Comparison of ENCODE assay signal across 17 mouse cellular contexts in the genomic region with DNA sequence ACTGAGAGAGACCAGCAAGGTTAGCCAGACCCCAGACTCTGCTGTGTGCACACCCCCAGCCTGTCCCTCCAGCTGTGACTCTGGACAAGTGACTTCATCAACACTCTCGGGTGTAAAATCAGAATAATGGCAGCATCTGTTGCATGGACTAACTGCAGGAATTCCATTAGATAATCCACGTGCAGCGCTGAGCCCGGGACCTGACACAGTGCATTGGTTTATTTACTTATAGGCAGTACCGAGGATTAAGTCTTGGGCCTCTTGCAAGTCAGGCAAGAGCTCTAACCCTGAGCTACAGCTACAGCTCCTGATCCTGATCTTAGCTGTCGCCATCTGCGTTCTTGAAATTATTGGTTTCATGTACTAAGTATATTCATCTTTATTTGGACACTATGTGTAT. TPM values are rescaled to one million over a fixed set of nuclear protein-coding genes. Genes with fewer than 3 reads are reported as not detected.
DNase-seq lines count a peak whose midpoint lies in the region; ATAC-seq and TF ChIP-seq lines count a peak whose summit lies in the region.
"Had no signal": no experiment of that assay in that cellular context is flagged by ENCODE, and none has a peak within 500 bp of the region (broad histone marks: within the 10 kb centered on the region; RNA-seq: fewer than 3 reads in every experiment).

No protein-coding gene starts in this region.

- H3K4me2 ChIP-seq in midbrain, postnatal 0 days (ENCODE audit: low read depth, low read length, poor library complexity, severe bottlenecking): no peak overlapping the region
- no peak overlapping the region for H3K4me2 ChIP-seq in midbrain, embryonic 13.5 days (replicated peaks)
- H3K4me2 ChIP-seq: hindbrain, embryonic 14.5 days; intestine, embryonic 15.5 days; limb, embryonic 13.5 days; neural tube, embryonic 15.5 days had no signal

- no peak overlapping the region for H3K4me3 ChIP-seq in midbrain, embryonic 10.5 days
- H3K4me3 ChIP-seq in midbrain, postnatal 0 days (ENCODE audit: low read depth, low read length): no peak overlapping the region
- no peak overlapping the region for H3K4me3 ChIP-seq in midbrain, embryonic 13.5 days (replicated peaks)
- H3K4me3 ChIP-seq: intestine, embryonic 15.5 days; limb, embryonic 13.5 days; neural tube, embryonic 15.5 days had no signal

- H3K9ac ChIP-seq in midbrain, postnatal 0 days (replicated peaks; ENCODE audit: low read length, poor library complexity, severe bottlenecking): no peak overlapping the region
- H3K9ac ChIP-seq in midbrain, embryonic 13.5 days (replicated peaks): no peak overlapping the region
- H3K9ac ChIP-seq: hindbrain, embryonic 14.5 days; intestine, embryonic 15.5 days; limb, embryonic 13.5 days; liver, embryonic 14.5 days; neural tube, embryonic 15.5 days had no signal

- H3K27me3 ChIP-seq in midbrain, embryonic 10.5 days (ENCODE audit: low read depth, poor library complexity, severe bottlenecking): peaks cover 8% of the 10 kb centered on the region; the same call in 1 of the 2 replicates
- H3K27me3 ChIP-seq in midbrain, postnatal 0 days (ENCODE audit: insufficient read depth, low read length): no peaks in the 10 kb centered on the region
- 0 out of 2 replicates have a peak, but pooled peaks cover 5% of the 10 kb centered on the region for H3K27me3 ChIP-seq in midbrain, embryonic 13.5 days
- H3K27me3 ChIP-seq: intestine, embryonic 15.5 days; limb, embryonic 13.5 days; neural tube, embryonic 15.5 days had no signal

- DNase-seq in midbrain, embryonic 10.5 days (ENCODE audit: low spot score): peak; percentile 35
- DNase-seq in midbrain, postnatal 0 days (ENCODE audit: low spot score): no peak
- peak; percentile 13 for DNase-seq in retina, postnatal 7 days (ENCODE audit: low read depth, low spot score)
- no peak for DNase-seq in spleen, postnatal 14 days (ENCODE audit: low spot score in 2 of 2)
- no peak for DNase-seq in right cerebral cortex, postnatal 25 days
- no peak for DNase-seq in adrenal gland, adult (ENCODE audit: inconsistent age in 2 of 2, low spot score in 1 of 2)
- DNase-seq: adrenal gland, adult 2 months; cerebellum, adult 8-10 months; heart, postnatal 36 days; kidney, adult 9 months; kidney, postnatal 36 days had no signal

- no peaks in the 10 kb centered on the region; the same call in 1 of the 2 replicates for H3K9me3 ChIP-seq in midbrain, embryonic 10.5 days (replicated peaks)
- H3K9me3 ChIP-seq in midbrain, postnatal 0 days (ENCODE audit: low read length): no peaks in the 10 kb centered on the region
- H3K9me3 ChIP-seq in midbrain, embryonic 13.5 days: no peaks in the 10 kb centered on the region
- H3K9me3 ChIP-seq: intestine, embryonic 15.5 days; neural tube, embryonic 15.5 days had no signal

- H3K36me3 ChIP-seq in midbrain, embryonic 10.5 days: peaks cover 24% of the 10 kb centered on the region
- H3K36me3 ChIP-seq in midbrain, postnatal 0 days (ENCODE audit: insufficient read depth, low read length): no peaks in the 10 kb centered on the region
- no peaks in the 10 kb centered on the region for H3K36me3 ChIP-seq in midbrain, embryonic 13.5 days
- H3K36me3 ChIP-seq: intestine, embryonic 15.5 days; neural tube, embryonic 15.5 days had no signal

- 42% methylated on average over 7 of the region's 7 CpGs for WGBS in midbrain, embryonic 10.5 days
- 38% methylated on average over 7 of the region's 7 CpGs for WGBS in midbrain, postnatal 0 days
- WGBS in midbrain, embryonic 13.5 days: 29% methylated on average over 7 of the region's 7 CpGs

- H3K27ac ChIP-seq in midbrain, embryonic 10.5 days (replicated peaks): no peak overlapping the region
- no peak overlapping the region for H3K27ac ChIP-seq in midbrain, postnatal 0 days (ENCODE audit: low read depth, low read length)
- H3K27ac ChIP-seq in midbrain, embryonic 13.5 days: no peak overlapping the region
- H3K27ac ChIP-seq: hindbrain, embryonic 14.5 days; intestine, embryonic 15.5 days; liver, embryonic 14.5 days; neural tube, embryonic 15.5 days had no signal

- no peak for TF ChIP-seq CTCF in midbrain, postnatal 0 days (IDR thresholded peaks at IDR 0.05)

- peaks cover 79% of the 10 kb centered on the region for H3K4me1 ChIP-seq in midbrain, embryonic 10.5 days
- peaks cover 5% of the 10 kb centered on the region for H3K4me1 ChIP-seq in midbrain, postnatal 0 days (ENCODE audit: insufficient read depth, low read length)
- peaks cover 67% of the 10 kb centered on the region for H3K4me1 ChIP-seq in midbrain, embryonic 13.5 days (replicated peaks)

- no peak for ATAC-seq in midbrain, postnatal 0 days (ENCODE audit: low FRiP score)
- 0 out of 2 replicates have a peak, but pooled peaks have one; percentile 22 for ATAC-seq in midbrain, embryonic 13.5 days
- ATAC-seq: intestine, embryonic 15.5 days had no signal

RNA-seq across cellular contexts. Expression of a gene that starts 37.3 kb away (rescaled TPM):
- polyA plus RNA-seq in midbrain, embryonic 10.5 days (2016; fragmentation: Nextera tagmentation; extraction: Ambion mirVana): 28.1 and 30.7 TPM in 2 replicates
- total RNA-seq in midbrain, postnatal 0 days (2014; rRNA removed): 21.3 and 26.0 TPM in 2 replicates
- polyA plus RNA-seq in midbrain, postnatal 0 days (2015; fragmentation: Nextera tagmentation; extraction: Ambion mirVana): 11.8 and 12.0 TPM in 2 replicates
- polyA plus RNA-seq in midbrain, embryonic 13.5 days (2015; fragmentation: Nextera tagmentation; extraction: Ambion mirVana): 13.0 and 15.6 TPM in 2 replicates

Comparison
In these comparisons a context has a peak if more than half of its experiments do, and no peak if none do; other contexts are left out.
1. DNase-seq: peak in midbrain, embryonic 10.5 days (single experiment) and retina, postnatal 7 days (single experiment); none in midbrain, postnatal 0 days (single experiment), spleen, postnatal 14 days (0 of 2), right cerebral cortex, postnatal 25 days (single experiment) and adrenal gland, adult (0 of 2).